Mouse (Mus musculus) heart, postnatal 0 days (tissue): ENCODE measurements around the gene D630023F18Rik.

Experiments
- CTCF ChIP-seq: IDR thresholded peaks from 2 replicates; pipeline ENCODE4 v1.5.1; 2016; ENCODE audit warnings: antibody characterized with exemption, control low read depth, low read depth
- EP300 ChIP-seq: IDR thresholded peaks from 2 replicates; pipeline ENCODE4 v1.6.1; 2016; ENCODE audit warnings: antibody characterized with exemption, low read depth

GRCm38 (mm10) chr1:65109756-65110435, 13.1 kb downstream of the D630023F18Rik start:
- no peak for TF ChIP-seq CTCF
- TF ChIP-seq EP300: no peak
